Mouse (Mus musculus): ENCODE results near the gene Adam15.

Gene Adam15

DNA sequence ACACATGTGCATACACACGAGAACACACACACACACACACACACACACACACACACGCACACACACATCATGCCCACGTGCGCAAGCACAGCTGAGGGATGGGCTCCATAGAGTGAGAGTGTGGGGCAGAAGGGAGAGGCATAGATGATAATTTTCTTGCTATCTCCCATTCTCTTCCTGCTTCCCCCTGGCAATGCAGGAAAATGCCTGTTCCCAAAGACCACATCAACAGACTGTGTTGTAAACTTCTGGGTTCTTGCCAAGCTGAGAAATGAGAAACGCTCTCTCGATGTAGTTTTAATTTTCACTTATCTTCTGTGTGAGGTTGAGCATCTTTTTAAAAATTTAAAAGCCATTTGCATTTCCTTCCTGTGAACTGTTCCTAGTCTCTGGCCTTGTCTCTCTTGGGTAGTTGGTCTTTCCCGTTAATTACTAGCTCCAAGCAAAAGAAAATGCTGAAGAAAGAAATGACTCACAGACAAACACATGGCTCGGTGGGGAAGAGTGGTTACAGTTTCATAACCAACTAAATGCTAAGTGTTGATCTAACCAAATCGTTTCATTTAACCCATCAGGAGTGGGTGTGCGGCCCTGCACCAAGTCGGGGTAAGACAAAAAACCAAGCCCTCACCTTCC is 52.9 kb downstream of the Adam15 start:
- no peak for DNase-seq

DNA sequence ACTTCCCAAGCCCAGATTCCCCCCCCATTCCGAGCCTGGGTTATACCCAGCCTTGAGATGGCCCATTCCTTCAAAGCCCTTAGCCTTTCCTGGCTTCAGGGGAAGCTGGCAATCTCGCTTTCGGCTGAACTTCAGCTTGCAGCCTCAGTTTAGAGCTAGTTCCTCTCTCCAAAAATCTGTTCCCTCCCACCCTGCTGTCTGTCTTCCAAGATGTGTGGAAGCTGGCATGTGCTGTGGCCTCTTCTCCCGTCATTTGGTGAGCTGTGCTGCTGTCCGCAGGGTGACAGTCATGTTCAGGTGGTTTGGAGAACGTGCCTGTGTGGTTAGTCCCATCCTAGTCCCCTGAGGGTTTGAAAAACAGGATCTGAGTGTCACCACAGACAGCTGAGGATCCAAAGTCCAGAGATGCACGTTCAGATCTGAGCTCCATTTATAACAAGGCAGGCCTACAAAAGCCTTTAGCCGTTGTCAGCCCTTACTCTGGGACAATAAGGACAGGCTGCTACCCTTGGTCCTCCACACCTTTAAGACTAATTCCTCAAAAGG is 54.0 kb downstream of the Adam15 start:
- no peak for DNase-seq

DNA sequence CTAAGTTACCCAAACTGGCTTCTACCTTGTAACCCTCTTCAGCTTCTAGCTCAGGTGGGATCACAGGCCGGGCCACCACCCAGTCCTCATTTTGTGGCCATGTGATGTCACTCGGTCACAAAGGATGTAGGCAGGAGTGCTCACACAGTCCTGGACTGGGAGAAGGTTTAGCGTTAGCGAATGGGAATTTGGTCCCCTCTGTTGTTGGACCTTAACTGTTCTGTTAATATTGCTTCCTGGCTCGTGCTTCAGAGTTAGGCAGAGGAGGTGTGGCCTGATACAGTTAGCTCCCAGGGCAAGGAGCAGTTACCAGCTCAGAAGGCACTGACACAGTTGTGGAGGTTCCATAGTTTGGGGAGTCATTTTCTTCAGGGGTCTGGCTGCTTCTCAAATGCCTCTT is 55.6 kb downstream of the Adam15 start:
- no peak for DNase-seq

DNA sequence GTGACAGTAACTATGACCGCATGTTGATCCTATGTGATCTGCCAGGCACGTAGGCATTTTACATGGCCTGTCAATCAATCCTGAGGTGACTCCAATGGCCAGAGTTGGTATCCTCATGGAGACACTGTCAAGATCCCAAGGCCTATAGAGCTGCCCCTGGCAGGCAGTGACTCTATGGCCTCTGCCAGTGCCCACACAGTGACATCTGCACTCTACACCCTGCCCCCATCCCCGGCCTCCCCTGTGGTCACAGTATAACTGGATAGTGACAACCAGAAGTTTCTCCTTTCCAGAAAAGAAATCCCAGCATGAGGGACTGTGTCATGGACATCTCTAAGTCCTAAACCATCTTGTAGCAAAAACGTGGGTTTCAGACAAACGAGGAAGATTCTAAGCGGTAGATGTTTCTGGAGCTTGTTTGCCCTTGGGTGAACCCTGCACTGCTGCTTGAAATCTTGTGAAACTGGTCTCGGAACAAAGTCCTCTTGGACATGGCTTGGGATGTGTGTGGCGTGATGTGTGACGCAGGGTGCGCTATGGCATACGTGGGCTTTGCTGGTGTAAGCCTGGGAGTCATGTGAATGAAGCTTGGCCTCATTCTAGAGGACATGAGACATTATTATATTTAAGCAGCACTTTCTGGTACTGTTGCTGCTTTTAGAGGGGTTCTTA is 56.4 kb downstream of the Adam15 start:
- no peak for DNase-seq

DNA sequence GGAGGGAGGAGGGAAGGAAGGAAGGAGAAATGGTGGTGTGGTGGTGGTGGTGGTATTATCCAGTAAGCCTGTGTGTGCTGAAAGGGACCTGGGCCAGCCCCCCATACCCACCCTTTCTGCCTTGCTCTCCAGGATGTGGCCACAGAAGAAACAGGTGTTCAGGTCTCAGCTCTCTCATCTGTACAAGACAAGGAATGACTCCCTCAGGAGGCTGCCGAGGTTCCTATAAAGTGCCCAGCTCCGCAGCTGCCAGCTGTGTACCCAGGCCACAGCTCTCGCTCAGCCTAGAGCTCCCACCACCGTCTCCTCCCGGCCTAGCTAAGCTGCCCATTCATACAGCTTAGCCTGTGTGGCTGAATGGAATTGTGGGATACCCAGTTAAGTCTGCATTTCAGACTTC is 57.5 kb downstream of the Adam15 start:
- no peak for DNase-seq

DNA sequence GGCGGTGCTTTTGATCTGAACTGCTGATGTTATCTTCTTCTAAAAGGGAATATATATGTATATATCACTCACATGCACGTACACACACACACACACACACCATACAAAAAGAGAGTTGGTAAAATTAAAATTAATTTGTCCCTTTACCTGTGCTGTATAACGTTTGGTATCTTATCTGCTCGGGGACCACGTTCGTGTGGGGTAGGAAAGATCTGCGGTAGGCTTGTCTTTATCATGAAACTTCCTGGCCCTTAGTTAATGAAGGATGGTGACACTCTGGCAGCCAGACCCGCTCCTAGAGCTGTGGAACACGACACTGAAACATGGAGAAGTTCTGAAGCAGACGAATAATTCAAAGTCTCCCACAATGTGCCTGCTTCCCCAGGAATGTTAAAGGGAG is 57.9 kb downstream of the Adam15 start:
- no peak for DNase-seq

Measured in lung, postnatal 4 days (tissue).